Comparison of ENCODE assay signal across 12 mouse cellular contexts in the genomic region with DNA sequence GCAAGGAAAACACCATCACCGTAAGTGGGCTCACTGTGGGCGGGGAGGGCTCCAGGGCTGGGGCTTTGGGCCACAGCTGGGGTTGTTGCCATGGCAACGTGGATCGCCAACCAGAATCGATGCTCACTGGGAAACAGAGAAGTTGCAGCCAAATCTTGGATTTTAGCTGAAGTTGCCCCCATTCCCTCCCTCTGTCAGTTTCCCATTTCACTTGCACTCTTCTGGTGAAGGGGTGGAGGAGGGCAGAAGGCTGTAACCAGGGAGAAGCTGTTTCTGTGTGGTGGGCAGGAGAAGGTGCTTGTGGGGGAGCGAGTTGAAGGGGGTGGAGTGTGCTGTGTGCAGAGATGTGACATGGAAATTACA. TPM values are rescaled to one million over a fixed set of nuclear protein-coding genes. Genes with fewer than 3 reads are reported as not detected.
DNase-seq lines count a peak whose midpoint lies in the region; ATAC-seq and TF ChIP-seq lines count a peak whose summit lies in the region.
"Had no signal": no experiment of that assay in that cellular context is flagged by ENCODE, and none has a peak within 500 bp of the region (broad histone marks: within the 10 kb centered on the region; RNA-seq: fewer than 3 reads in every experiment).

No protein-coding gene starts in this region.

- no peaks in the 10 kb centered on the region for H3K36me3 ChIP-seq in forebrain, embryonic 11.5 days (ENCODE audit: control insufficient read depth, insufficient read depth, low read length)
- no peaks in the 10 kb centered on the region for H3K36me3 ChIP-seq in forebrain, embryonic 15.5 days
- H3K36me3 ChIP-seq in hindbrain, embryonic 13.5 days: no peaks in the 10 kb centered on the region

- H3K4me2 ChIP-seq in forebrain, embryonic 11.5 days (ENCODE audit: low read depth, low read length, severe bottlenecking): peak overlapping the region; percentile 11; the same call in 1 of the 2 replicates
- H3K4me2 ChIP-seq in forebrain, embryonic 15.5 days (replicated peaks): no peak overlapping the region
- H3K4me2 ChIP-seq in hindbrain, embryonic 13.5 days: peak overlapping the region; percentile 29
- H3K4me2 ChIP-seq: lung, embryonic 14.5 days had no signal

- H3K27ac ChIP-seq in forebrain, embryonic 11.5 days (ENCODE audit: low read depth, low read length): no peak overlapping the region
- H3K27ac ChIP-seq in forebrain, embryonic 15.5 days (replicated peaks): no peak overlapping the region
- peak overlapping the region; percentile 25; the same call in 1 of the 2 replicates for H3K27ac ChIP-seq in cortical plate, adult 2 months (ENCODE audit: insufficient read depth, low read length)
- H3K27ac ChIP-seq in hindbrain, embryonic 13.5 days: no peak overlapping the region

- no peak for TF ChIP-seq POLR2A in cortical plate, adult 2 months (IDR thresholded peaks at IDR 0.05; ENCODE audit: extremely low read depth, insufficient read depth, low read length)

- H3K9me3 ChIP-seq in forebrain, embryonic 11.5 days (ENCODE audit: control insufficient read depth, low read length): no peaks in the 10 kb centered on the region
- no peaks in the 10 kb centered on the region for H3K9me3 ChIP-seq in forebrain, embryonic 15.5 days
- H3K9me3 ChIP-seq in hindbrain, embryonic 13.5 days: no peaks in the 10 kb centered on the region

- no peak overlapping the region for H3K4me3 ChIP-seq in forebrain, embryonic 11.5 days (ENCODE audit: low read depth, low read length)
- no peak overlapping the region for H3K4me3 ChIP-seq in forebrain, embryonic 15.5 days
- H3K4me3 ChIP-seq in cortical plate, adult 2 months (ENCODE audit: insufficient read depth, low read length): peak overlapping the region; percentile 5; the same call in 1 of the 2 replicates
- no peak overlapping the region for H3K4me3 ChIP-seq in hindbrain, embryonic 13.5 days

- 30% methylated on average over 6 of the region's 6 CpGs for WGBS in forebrain, embryonic 11.5 days
- 31% methylated on average over 6 of the region's 6 CpGs for WGBS in forebrain, embryonic 15.5 days
- 26% methylated on average over 6 of the region's 6 CpGs for WGBS in hindbrain, embryonic 13.5 days

- TF ChIP-seq CTCF in cortical plate, adult 2 months (IDR thresholded peaks at IDR 0.05; ENCODE audit: extremely low read depth, insufficient read depth, low read length): no peak

- H3K4me1 ChIP-seq in forebrain, embryonic 11.5 days (replicated peaks; ENCODE audit: control insufficient read depth, insufficient read depth, low read length): peaks cover 2% of the 10 kb centered on the region; the same call in 1 of the 2 replicates
- peaks cover 33% of the 10 kb centered on the region for H3K4me1 ChIP-seq in forebrain, embryonic 15.5 days
- peaks cover 28% of the 10 kb centered on the region for H3K4me1 ChIP-seq in cortical plate, adult 2 months (ENCODE audit: control insufficient read depth, insufficient read depth, low read length)
- peaks cover 30% of the 10 kb centered on the region for H3K4me1 ChIP-seq in hindbrain, embryonic 13.5 days (replicated peaks)

- DNase-seq in forebrain, embryonic 11.5 days (ENCODE audit: low spot score): peak; percentile 65
- DNase-seq in neural tube, embryonic 10.5 days (ENCODE audit: extremely low spot score, low spot score): peak; percentile 17
- no peak for DNase-seq in spleen, adult 12 weeks (ENCODE audit: low spot score)
- no peak for DNase-seq in gastrocnemius, postnatal 4 days (ENCODE audit: low spot score in 2 of 2)
- DNase-seq in kidney, postnatal 25 days: no peak
- DNase-seq: gastrocnemius, postnatal 14 days had no signal

- no peaks in the 10 kb centered on the region for H3K27me3 ChIP-seq in forebrain, embryonic 11.5 days (ENCODE audit: control insufficient read depth, insufficient read depth, low read length)
- H3K27me3 ChIP-seq in forebrain, embryonic 15.5 days: no peaks in the 10 kb centered on the region
- H3K27me3 ChIP-seq in hindbrain, embryonic 13.5 days: peaks cover 15% of the 10 kb centered on the region; the same call in 1 of the 2 replicates
- H3K27me3 ChIP-seq: CH12.LX had no signal

- no peak overlapping the region for H3K9ac ChIP-seq in forebrain, embryonic 11.5 days (ENCODE audit: low read length)
- H3K9ac ChIP-seq in forebrain, embryonic 15.5 days (replicated peaks): no peak overlapping the region
- 0 out of 2 replicates have a peak overlapping the region, but pooled peaks have one; percentile 24 for H3K9ac ChIP-seq in hindbrain, embryonic 13.5 days
- H3K9ac ChIP-seq: lung, embryonic 14.5 days had no signal

- no peak for ATAC-seq in forebrain, embryonic 11.5 days (replicated peaks; ENCODE audit: low FRiP score)
- ATAC-seq in forebrain, embryonic 15.5 days (replicated peaks): no peak
- no peak for ATAC-seq in hindbrain, embryonic 13.5 days (ENCODE audit: low FRiP score)

RNA-seq across cellular contexts. Expression of a gene that starts 42.3 kb away (rescaled TPM):
- not detected in 2 replicates for polyA plus RNA-seq in forebrain, embryonic 11.5 days (2014; fragmentation: Nextera tagmentation; extraction: Ambion mirVana)
- polyA plus RNA-seq in forebrain, embryonic 15.5 days (2015; fragmentation: Nextera tagmentation; extraction: Ambion mirVana): not detected in 2 replicates
- 1.3 and 2.1 TPM in 2 replicates for polyA plus RNA-seq in cortical plate, adult 2 months (2012; rRNA removed)
- polyA plus RNA-seq in hindbrain, embryonic 13.5 days (2015; fragmentation: Nextera tagmentation; extraction: Ambion mirVana): not detected in 2 replicates
- total RNA-seq in gastrocnemius, postnatal 4 days (2021): under 1 TPM in 1 of 2 experiments, not detected in 1; 0.44 TPM
- total RNA-seq: CH12.LX; gastrocnemius, postnatal 14 days had no signal
- polyA plus RNA-seq: lung, embryonic 14.5 days; testis, adult 2 months had no signal

Comparison
In these comparisons a context has a peak if more than half of its experiments do, and no peak if none do; other contexts are left out.
1. DNase-seq: peak in forebrain, embryonic 11.5 days (single experiment) and neural tube, embryonic 10.5 days (single experiment); none in spleen, adult 12 weeks (single experiment), gastrocnemius, postnatal 4 days (0 of 2) and kidney, postnatal 25 days (0 of 2).